Mouse (Mus musculus): ENCODE data around the gene Cobll1.
"Not testable (repeated sequence)": the region's sequence is repeated elsewhere in the genome, so short reads cannot be mapped to it uniquely, and the experiment has no call there.

The Cobll1 gene

GRCm38 (mm10) chr2:65238964-65239570 is at the start of gene Cobll1:
Gene Cobll1, minus strand, starts transcription at chr2:65239403.
- peak; percentile 86 to 88 for DNase-seq (ENCODE audit: low spot score in 2 of 2)

GRCm38 (mm10) chr2:65288696-65289095 is 49.5 kb upstream of the Cobll1 start:
- DNase-seq (ENCODE audit: low spot score in 2 of 2), result no peak

- no peak for DNase-seq (ENCODE audit: low spot score in 2 of 2)
Measured at GRCm38 (mm10) chr2:65285380-65285779, 46.2 kb upstream of the Cobll1 start.

- no peak for DNase-seq (ENCODE audit: low spot score in 2 of 2)
Measured at GRCm38 (mm10) chr2:65282979-65283378, 43.8 kb upstream of the Cobll1 start.

- DNase-seq (ENCODE audit: low spot score in 2 of 2), result no peak
Measured at GRCm38 (mm10) chr2:65279029-65279690, 40.0 kb upstream of the Cobll1 start.

- no peak for DNase-seq (ENCODE audit: low spot score in 2 of 2)
Measured at GRCm38 (mm10) chr2:65275443-65276061, 36.3 kb upstream of the Cobll1 start.

GRCm38 (mm10) chr2:65273910-65274309 is 34.7 kb upstream of the Cobll1 start:
- DNase-seq (ENCODE audit: low spot score in 2 of 2), result peak; percentile 11 to 28

GRCm38 (mm10) chr2:65268731-65269130 is 29.5 kb upstream of the Cobll1 start:
- DNase-seq (ENCODE audit: low spot score in 2 of 2), result no peak

GRCm38 (mm10) chr2:65267834-65268233 is 28.6 kb upstream of the Cobll1 start:
- no peak for DNase-seq (ENCODE audit: low spot score in 2 of 2)

GRCm38 (mm10) chr2:65266576-65267299 is 27.5 kb upstream of the Cobll1 start:
- DNase-seq (ENCODE audit: low spot score in 2 of 2), result no peak

GRCm38 (mm10) chr2:65262251-65262650 is 23.0 kb upstream of the Cobll1 start:
- DNase-seq (ENCODE audit: low spot score in 2 of 2), result no peak

- not testable (repeated sequence) for DNase-seq (ENCODE audit: low spot score in 2 of 2)
Measured at GRCm38 (mm10) chr2:65260828-65261227, 21.6 kb upstream of the Cobll1 start.

- DNase-seq (ENCODE audit: low spot score in 2 of 2), result no peak
Measured at GRCm38 (mm10) chr2:65260400-65260799, 21.2 kb upstream of the Cobll1 start.

- DNase-seq (ENCODE audit: low spot score in 2 of 2), result no peak
Measured at GRCm38 (mm10) chr2:65257446-65257845, 18.2 kb upstream of the Cobll1 start.

GRCm38 (mm10) chr2:65256494-65257254 is 17.5 kb upstream of the Cobll1 start:
- no peak for DNase-seq (ENCODE audit: low spot score in 2 of 2)

GRCm38 (mm10) chr2:65250589-65251104 is 11.4 kb upstream of the Cobll1 start:
- DNase-seq (ENCODE audit: low spot score in 2 of 2), result no peak

GRCm38 (mm10) chr2:65249575-65249974 is 10.4 kb upstream of the Cobll1 start:
- no peak for DNase-seq (ENCODE audit: low spot score in 2 of 2)

GRCm38 (mm10) chr2:65240173-65240745 is 1.1 kb upstream of the Cobll1 start:
- DNase-seq (ENCODE audit: low spot score in 2 of 2), result no peak

GRCm38 (mm10) chr2:65238171-65238963 is 836 bp downstream of the Cobll1 start:
- DNase-seq (ENCODE audit: low spot score in 2 of 2), result peak; percentile 73 to 80

- DNase-seq (ENCODE audit: low spot score in 2 of 2), result peak; percentile 69 to 71
Measured at GRCm38 (mm10) chr2:65237610-65238170, 1.5 kb downstream of the Cobll1 start.

All from spleen, postnatal 36 days (tissue).